Mouse (Mus musculus): ENCODE measurements around the gene Mlh3.

Gene Mlh3

DNA sequence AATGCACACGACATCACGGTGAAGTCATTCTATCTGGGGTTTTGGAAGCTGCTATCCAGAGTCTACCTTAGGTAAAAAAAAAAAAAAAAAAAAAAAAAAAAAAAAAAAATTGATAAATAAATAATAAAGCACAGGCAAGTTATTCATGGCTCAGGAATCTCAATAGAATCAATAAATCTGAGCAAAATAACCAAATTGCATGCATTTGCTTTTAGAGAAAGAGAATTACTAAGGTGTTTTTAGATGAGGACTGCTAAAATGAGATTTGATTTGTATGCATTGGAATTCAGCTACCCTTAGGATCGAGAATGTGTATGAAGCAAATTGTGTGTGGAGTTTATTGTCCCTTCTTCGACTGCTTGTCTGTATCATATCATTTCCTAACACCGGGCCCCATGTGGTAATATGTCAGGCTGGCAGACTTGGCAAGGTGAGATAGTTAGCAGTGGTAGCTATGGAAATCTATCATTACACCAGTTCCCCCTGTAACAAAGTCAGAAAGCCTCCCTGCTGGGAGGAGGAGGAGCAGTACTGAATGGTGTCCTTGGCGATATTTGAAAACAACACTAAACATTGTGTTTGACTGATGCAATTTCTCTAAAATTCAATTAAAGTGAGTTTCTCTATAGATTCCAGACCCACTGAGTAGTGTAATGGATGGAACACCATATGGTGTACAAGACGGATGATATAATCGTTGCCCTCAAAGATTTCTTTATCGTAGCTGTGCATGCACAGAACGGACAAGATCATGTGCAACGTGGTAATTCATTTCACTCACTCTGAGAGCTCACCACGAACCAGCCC lies 10.6 kb upstream of the Mlh3 start:
- DNase-seq (ENCODE audit: low read depth) = peak; percentile 30

DNA sequence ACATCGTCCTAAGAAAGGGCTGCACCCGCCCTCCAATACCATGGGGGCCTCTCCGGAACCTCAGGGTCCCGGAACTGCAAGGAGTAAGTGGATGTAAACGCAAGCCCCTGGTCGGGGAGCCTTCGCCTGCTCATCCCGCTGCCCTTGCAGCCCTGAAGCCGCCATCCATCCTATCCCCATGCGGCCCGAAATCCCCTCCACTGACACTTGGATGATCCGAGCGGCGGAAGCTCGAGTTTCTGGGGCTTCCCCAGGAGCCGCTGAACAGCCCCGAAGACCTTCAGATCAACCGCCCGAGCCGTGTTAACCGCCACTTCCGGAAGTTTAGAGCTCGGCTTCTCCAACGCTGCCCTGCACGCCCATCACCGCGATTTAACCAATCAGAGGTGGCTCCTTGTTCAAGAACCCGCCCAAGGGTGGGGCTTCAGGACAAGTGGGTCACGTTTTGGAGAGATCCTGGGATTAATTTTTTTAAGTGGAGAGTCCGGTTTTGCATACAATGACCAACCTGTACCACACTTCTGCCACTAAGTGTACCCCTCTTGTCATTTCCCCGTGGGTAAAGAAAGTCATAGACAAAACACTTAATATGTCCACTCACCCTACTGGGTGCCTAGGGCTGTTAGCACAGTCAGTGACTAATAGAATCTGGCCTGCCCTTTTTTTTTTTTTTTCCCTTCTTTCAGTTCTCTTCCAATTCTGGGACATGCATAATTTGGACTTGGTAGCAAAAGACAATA lies 9.9 kb upstream of the Mlh3 start:
- DNase-seq (ENCODE audit: low read depth) = peak; percentile 96

DNA sequence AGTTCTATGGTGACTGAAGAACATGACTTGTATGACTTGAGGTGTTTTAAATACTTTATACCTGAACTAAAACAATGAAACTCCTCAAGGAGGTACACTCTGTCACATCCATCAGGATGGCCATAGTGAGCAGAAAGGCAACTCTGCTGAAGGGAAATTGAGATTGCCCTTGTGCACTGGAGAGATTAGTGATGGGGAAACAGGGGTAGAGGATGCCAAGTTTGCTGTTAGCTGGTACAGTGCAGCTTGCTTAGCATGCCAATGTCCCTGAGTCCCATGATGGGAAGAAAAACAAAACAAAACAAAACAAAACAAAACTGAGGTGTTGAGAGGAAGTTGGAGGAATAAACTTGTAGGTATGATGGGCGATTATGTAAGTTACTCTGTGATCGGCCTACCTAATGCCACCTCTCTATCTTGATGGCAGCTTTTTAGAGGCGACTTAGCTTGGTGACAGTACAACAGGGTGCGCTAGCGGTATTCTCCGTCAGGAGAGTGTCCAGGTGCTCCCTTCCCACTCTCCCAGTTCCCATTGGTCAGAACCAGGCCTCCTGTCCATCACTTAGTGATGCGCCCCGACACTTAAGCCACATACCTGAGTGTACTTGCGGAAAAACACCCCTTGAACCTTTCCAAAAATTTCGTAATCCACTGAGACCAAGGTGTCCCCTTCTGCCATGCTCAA lies 9.1 kb upstream of the Mlh3 start:
- DNase-seq (ENCODE audit: low read depth) = peak; percentile 56

DNA sequence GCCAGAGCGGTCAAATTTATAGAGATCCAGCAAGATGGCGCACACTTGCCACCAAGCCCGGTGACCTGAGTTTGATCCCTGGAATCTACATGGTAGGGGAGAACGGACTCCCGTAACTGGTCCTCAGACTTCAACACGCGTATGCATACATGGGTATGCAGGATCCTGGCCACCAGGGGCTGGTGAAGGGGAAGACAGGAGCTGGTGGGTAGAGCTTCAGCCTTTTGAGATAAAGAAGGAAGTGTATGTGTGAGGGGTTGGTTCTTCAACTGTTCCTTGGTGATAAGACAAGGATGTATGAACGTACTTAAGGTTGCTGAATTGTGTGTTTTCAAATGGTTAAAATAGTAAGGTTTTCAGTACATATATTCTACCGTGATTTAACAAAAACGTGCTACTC lies 8.5 kb upstream of the Mlh3 start:
- peak; percentile 43 for DNase-seq (ENCODE audit: low read depth)

DNA sequence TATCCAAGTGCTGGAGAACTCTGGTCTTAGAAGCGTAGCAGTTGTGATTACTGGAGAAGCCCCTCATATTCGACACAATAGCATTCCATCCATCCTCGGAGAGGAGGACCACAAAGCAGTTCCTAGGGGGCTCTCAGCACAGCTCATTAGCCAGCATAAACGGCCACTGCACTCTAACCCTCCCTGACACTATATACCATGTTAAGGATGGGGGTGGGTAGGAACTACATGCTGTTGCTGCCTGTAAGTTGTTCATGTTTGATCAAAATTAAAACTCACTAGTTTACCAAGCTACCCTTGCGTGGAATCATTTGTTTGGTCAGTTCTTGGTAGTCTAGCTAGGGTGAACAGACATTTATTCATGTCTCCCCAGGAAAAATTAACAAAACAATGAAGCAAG lies 5.9 kb upstream of the Mlh3 start:
- DNase-seq (ENCODE audit: low read depth) = no peak

DNA sequence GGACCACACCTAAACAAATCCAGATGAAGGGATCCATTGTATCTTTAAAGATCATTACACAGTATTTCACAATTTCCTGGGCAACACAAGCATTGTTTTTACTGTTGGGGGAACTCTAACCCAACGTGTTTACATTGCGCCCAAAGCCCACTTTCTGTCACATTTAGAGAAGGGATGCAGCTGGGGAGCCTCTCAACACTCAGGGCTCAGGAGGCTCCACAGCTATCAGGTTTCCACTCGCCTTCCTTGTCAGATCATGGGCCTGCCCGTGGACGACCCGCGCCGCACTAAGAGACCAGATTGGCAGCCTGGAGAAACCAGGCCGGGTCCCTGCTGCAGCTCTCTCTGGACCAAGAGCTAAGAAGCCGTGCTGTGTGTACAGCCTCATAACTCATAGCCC lies 3.1 kb upstream of the Mlh3 start:
- DNase-seq (ENCODE audit: low read depth) = no peak

DNA sequence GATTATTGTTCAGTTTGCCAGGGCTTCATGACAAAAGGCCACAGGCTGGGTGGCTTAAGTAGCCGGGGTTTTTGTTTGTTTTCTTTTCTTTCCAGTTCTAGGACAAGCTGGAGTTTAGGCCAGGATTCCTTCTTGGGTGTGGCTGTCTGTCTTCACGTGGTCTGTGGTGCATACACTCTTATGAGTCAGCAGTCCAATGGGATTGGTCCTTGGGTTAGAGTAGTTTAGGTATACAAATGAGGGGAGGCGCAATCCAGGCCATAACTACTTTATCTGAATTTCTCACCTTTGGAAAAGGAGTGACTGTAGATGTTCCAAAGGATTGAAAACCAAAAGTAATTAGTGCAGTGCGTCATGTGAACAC lies 1.4 kb upstream of the Mlh3 start:
- no peak for DNase-seq (ENCODE audit: low read depth)

DNA sequence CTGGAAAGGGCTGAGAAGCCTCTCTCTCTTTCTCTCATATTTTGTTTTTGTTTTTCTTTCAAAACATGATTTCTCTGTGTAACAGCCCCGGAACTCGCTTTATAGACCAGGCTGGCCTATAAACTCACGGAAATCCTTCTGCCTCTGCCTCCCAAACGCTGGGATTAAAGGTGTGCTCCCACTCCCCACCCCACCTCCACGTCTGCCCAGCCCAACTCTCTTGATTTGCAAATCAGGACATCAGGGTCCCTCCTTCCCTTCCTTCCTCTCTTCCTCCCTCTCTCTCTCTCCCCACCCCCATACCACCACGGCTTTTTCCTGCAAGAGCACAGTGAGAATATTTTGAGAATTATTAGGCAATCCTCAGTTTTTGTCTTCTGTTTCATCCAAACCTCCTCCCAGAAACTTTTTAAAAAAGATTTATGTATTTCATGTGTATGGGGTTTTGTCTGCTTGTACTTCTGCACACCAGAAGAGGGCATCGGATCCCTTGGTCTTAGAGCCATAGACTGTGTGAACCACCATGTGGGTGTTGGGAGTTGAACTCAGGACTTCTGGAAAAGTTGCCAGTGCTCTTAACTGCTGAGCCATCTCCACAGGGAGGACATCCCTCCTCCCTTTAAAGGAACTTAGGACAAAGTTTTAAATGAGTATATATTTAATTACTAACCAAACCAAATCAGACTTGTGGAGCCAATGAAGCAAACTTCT lies 888 bp upstream of the Mlh3 start:
- DNase-seq (ENCODE audit: low read depth) = no peak

DNA sequence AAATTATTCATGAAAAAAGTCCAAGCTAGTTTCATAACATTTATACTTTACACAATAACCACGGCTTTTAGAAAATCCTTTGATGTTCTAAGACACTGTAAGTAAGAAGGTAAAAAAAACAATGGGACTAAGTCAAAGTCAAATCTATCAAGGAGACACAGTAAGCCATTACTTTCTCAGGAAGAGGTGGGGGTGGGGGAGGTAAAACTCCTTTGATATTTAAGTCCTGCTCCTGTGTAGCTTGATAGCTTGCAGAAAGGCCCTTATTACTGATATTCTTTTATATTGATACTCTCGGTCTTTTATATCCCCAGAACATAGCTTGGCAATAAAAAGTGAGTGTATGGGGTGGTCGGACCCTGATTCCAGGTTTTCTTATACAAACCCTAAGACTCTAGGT lies 578 bp downstream of the Mlh3 start:
- no peak for DNase-seq (ENCODE audit: low read depth)

DNA sequence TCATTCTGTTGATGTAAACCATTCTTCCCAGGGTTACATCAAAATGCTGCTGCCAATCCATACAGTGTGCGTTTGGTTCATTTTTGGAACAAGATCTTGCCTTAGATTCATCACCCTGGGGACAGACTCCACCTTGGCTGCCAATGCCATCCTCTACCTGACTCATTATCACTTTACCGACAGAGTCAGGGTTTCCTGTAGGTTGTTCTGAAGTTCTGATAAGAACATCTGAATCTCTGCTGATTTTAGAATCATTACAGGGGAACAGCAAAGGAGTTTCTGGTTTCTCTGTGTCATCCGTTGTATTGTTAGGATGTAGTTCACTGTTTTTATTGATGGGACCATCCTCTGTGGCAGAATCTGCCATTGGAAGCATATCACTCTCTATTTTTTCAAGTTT lies 4.2 kb downstream of the Mlh3 start:
- DNase-seq (ENCODE audit: low read depth) = no peak

DNA sequence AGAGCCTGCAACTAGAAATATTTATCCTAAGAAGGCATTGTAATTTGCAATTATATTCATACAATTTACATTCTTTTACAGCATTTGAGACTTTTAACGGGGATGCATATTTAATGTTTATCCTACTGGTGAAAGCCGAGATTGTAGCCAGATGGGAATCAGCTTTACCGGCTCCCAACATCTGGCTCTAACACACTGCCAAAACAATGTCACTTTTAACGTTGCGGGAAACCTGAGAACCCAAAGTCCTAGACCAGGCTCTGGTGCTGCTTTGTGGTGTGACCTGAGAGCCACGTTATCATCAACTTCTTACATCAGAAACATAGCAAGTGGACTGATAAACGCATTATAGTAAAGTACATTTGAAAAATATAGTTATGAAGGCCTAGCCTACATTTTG lies 5.5 kb downstream of the Mlh3 start:
- no peak for DNase-seq (ENCODE audit: low read depth)

DNA sequence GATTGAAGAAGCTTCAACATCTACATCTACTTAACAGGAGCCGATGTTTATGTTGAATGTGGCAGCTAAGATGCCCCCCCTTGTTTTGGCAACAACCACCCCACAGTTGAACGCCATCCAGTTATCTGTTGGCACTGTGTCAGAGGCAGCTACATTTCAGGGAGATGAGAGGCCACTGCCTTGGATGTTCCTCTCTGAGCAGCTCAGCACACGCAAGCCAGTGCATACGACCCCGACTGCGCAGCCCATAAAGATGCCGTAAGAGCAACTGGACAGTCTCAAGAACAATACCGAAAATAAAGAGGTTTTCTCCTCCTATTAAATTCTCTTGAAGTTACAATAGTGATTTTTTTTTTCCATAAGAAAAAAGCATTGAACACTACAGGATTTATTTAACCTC lies 5.9 kb downstream of the Mlh3 start:
- DNase-seq (ENCODE audit: low read depth) = no peak

DNA sequence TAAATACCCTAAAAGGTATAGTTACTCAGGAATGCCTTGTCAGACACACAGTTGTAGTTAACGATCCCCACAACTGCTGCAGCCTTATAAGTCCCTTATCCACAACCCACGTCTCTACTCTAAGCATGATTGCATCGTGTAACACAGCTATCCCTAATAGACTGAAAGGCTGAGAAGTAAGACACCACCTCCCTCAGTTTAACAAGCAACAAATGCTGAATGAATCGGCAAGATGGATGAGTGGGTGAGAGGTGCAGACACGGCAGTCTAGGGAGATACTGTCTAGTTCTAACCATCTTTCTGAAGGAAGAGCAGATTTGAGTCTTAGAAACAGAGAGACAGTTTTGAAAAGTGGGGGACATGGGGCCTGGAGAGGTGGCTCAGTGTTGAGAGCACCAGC lies 7.2 kb downstream of the Mlh3 start:
- no peak for DNase-seq (ENCODE audit: low read depth)

DNA sequence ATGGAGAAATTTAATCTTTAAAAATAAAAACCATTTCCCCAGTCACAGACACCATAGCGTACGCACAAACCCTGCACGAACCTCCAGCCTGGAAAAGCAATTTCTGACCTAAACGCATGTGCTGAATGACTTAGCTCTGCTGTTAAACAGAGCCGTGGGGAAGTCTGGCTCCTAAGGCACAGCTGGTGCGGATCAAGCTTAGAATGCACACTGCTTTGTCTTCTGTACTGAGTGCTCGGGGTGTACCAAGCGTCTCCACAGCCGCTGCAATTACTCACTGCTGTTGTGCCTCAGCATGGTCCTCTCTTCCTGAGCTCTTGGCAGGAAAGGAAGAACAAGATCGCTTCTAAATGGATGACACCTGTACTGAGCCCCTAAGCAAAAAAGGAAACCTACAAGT lies 7.9 kb downstream of the Mlh3 start:
- DNase-seq (ENCODE audit: low read depth) = no peak

DNA sequence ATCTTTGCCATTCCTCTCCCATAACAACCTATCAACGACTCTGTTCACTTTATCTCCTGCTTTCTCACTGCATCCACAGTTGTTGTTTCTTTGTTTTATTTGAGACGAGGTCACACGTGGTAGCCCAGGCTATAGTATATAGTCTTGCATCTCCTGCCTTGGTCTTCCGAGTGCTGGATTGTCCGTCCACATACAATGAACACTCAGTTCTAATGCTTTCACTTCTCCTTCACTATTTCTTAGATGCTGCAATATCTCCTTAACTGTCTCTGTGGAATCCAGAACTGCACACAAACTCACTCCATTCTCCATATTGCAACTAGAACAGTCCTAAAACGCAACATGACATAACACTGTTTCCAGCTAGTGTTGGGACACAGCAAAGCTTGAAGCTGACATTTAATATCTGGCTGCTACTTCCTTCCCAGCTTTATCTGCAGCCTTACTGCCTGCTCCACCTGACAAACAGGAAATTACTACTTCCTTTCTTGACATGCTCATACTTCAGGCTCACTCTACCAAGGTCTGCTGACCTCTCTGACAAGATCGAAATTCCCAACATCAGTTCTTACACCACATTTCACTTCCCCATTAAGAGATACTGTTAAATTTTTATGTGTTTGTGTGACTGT lies 13.3 kb downstream of the Mlh3 start:
- DNase-seq (ENCODE audit: low read depth) = peak; percentile 60

DNA sequence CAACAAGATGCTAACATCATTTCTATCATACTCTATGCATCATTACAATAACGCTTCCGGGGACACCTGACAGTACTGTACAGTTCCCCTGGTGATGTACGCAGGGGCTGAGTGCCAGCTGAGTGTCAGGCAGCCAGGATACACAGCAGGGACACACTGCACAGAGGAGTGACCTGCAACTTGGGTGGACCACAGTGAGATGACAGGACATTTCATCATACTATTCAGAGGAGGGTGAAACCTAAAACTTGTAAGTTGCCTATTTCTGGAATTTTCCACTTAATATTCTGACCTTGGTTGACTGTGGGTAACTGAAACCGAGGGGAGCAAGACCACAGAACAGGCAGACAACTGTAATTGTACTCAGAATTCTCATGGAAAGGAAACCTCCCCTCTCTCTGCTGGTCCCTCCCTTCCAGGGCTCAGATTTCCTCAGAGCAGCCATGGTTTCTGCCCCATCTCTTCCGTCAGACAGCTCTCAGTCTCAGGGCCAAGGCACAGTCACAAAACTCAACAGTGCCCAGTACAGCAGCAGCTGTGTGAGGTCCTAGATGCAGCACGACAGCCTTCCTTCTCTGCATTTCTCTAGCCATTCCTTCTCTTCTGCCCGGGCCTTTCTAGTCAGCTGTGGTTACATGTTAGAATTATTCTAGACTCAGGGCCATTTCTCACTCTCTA lies 14.2 kb downstream of the Mlh3 start:
- no peak for DNase-seq (ENCODE audit: low read depth)

DNA sequence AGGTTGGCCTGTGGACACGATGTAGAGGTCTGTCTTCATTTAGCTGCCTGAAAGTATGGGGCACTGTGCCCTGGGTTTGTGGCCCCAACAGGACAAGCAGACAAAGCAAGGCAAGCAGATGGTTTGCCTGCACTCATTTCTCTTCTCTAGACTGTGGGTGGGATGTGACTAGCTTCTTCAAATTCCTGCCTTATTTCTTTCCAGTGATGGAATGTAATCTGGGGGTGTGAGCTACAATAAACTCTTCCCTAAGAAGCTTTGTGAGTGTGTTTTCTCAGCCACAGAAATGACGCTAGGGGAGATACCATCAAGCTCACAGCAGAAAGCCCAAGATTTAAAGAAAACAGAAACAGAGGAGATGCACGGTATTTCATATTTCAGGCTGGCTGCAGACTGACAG lies 18.3 kb downstream of the Mlh3 start:
- no peak for DNase-seq (ENCODE audit: low read depth)

DNA sequence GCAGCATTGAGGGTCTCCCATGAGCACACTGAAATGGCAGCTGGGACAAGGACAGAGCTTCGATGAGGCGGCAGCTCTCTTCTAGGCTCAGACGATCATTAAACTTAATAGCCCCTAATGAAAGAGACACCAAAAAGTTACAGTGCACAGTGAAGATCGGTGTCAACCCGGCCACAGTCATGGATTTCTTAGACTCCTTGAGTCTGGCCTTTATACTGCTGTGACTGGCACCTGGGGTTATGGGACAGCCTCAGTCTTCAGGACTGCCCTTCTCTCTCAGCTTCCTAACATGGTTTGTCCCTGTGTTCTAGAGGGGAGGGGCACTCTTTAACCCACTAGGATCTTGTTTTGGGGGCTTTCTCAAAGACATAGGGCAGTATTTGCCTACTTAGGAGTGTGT lies 32.8 kb downstream of the Mlh3 start:
- DNase-seq (ENCODE audit: low read depth) = no peak

DNA sequence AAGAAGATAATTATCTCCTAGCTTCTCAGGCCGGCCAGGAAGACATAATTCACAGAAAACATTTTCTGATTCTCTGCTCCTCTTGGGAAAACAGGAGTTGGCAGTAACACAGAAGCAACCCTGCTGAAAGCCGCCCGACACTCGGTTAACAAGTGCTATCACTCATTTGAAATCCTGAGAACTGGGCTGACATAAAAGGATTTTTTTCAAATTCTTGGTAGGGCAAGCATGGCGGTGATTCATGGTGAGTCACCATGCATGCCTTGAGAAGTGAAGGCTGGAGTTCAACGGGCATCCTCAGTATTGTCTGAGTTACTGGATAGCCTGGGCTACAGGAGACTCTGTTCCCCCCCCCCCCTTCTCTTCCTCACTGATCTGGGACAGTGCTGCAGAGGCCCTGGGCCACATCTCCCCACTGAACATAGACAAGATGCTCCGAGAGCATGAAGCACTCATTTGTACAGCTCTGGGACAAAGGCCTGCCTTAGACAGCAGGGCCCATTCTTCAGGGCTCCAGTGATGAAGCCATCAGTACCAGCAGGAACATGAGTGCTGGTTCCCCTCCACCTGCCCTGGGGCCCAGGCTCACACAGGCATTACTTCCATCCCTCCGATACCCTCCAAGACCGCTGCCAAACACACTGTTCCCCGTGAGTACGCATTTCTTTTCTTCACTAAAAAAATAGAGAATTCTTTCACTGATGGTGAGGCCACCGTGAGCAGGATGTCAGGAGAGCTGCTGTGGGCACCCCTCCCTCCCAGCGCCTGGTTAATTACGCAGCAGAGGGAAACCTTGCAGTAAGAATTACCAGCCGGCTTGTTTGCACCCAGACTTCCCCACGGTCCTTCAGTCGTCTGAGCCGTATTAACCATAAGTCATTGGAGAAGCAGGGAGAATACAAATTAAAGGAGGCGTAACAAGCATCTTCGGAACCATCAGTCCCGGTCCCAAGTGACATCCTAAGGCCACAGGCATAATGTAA lies 36.7 kb downstream of the Mlh3 start:
- DNase-seq (ENCODE audit: low read depth) = no peak

DNA sequence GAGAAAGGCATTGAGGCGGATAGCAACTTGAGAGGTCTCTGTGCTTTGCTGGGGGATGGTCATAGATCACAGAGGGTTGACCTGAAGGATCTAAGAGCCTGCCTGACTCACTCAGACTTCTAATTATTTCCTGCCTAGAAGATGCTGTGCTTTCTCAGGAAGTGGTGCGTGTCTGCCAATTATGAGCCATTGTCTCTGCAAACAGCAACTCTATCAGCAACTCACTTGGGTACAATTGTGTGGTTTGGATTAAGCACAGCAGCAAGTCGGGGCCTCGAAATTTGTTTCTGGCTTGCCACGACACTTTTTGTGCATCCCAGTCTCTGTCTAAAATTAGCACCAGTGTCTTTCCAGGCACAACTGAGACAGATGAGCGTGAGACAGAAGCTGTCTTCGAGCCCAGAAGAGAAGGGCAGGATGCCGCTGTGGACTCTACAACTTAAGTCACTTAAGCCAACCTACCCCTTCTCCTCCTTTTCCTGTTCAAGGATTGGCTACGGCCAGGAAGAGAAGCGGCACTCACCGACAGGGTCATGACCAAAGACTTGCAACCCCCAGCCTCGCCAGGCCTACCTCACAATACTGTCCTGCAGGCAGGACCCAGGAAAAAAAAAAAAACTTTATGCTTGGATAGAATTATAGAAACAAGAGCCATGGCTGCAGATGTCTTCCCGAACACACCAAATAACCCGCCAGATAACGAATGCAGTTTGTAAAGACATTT lies 42.4 kb downstream of the Mlh3 start:
- no peak for DNase-seq (ENCODE audit: low read depth)
